Mouse (Mus musculus) heart, embryonic 10.5 days (tissue): ENCODE measurements at regions not wholly inside any gene's neighbourhood (a gene's known extent, or its start where the extent isn't known, plus 50 kb on each side); places are given as distances from the start of the nearest gene placed in this dataset.

Experiments used
- DNase-seq: peaks from one replicate; pipeline ENCODE4 v3.0.0-alpha.2; 2017; ENCODE audit warnings: low spot score
- H3K27ac ChIP-seq: fragments of 300-500 bp; sonication (generic); 2 replicates; pipeline ENCODE4 v1.5.1; 2016; ENCODE audit warnings: mild to moderate bottlenecking
- H3K27me3 ChIP-seq: fragments of 300-500 bp; sonication (generic); 2 replicates; pipeline ENCODE4 v1.6.1; 2016; ENCODE audit warnings: mild to moderate bottlenecking; ENCODE audit not compliant: poor library complexity, insufficient read depth, severe bottlenecking
- H3K36me3 ChIP-seq: fragments of 300-500 bp; sonication (generic); 2 replicates; pipeline ENCODE4 v1.6.1; 2016; ENCODE audit warnings: mild to moderate bottlenecking, moderate library complexity
- H3K4me1 ChIP-seq: fragments of 300-500 bp; sonication (generic); 2 replicates; pipeline ENCODE4 v1.6.1; 2016; ENCODE audit warnings: mild to moderate bottlenecking
- H3K4me3 ChIP-seq: fragments of 300-500 bp; sonication (generic); 2 replicates; pipeline ENCODE4 v1.5.1; 2016; ENCODE audit warnings: mild to moderate bottlenecking, moderate library complexity
- H3K9me3 ChIP-seq: fragments of 300-500 bp; sonication (generic); 2 replicates; pipeline ENCODE4 v1.6.1; 2016; ENCODE audit warnings: mild to moderate bottlenecking, moderate library complexity
- WGBS: fragments of 180-500 bp; shearing (Covaris S2); methylation state at CpG from one replicate; pipeline ENCODE4 v1.1.7; 2016; 5-methylcytosine and 5-hydroxymethylcytosine counted together

- Histone ChIP-seq H3K27me3 (no peaks in the 10 kb centered on the region), H3K4me1 (no peaks in the 10 kb centered on the region), H3K27ac (no peak overlapping the region), H3K9me3 (no peaks in the 10 kb centered on the region), H3K36me3 (no peaks in the 10 kb centered on the region), H3K4me3 (no peak overlapping the region)
- no peak for DNase-seq
- 81% methylated on average over 15 of the region's 15 CpGs for WGBS
These were observed 3638.1 kb upstream of the Gm7489 start for GRCm38 (mm10) chr15:50246418-50247186.

DNA sequence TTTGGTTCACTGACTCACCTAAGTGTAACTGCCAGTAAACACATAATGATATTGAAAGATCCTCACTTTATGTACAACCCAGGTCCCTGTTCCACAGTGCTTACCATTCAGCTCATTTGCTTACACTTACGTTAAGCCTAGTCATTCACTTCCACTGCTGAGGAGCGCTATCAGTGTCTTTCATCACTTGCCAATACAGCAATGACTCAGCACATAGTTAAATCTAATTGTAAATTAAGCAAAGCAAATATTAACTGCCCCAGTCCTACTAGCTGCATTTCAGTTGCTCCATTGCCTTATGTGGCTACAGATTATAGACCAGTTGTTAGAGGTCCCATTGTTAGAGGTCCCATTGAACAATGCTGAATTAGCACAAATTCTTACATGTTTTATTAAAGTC lies 3624.6 kb upstream of the Gm7489 start:
- no peaks in the 10 kb centered on the region for H3K36me3 ChIP-seq
- WGBS = 66% methylated on average over 2 of the region's 2 CpGs
- no peak overlapping the region for H3K4me3 ChIP-seq
- no peak for DNase-seq
- H3K4me1 ChIP-seq = no peaks in the 10 kb centered on the region
- no peaks in the 10 kb centered on the region for H3K27me3 ChIP-seq
- no peak overlapping the region for H3K27ac ChIP-seq
- no peaks in the 10 kb centered on the region for H3K9me3 ChIP-seq

DNA sequence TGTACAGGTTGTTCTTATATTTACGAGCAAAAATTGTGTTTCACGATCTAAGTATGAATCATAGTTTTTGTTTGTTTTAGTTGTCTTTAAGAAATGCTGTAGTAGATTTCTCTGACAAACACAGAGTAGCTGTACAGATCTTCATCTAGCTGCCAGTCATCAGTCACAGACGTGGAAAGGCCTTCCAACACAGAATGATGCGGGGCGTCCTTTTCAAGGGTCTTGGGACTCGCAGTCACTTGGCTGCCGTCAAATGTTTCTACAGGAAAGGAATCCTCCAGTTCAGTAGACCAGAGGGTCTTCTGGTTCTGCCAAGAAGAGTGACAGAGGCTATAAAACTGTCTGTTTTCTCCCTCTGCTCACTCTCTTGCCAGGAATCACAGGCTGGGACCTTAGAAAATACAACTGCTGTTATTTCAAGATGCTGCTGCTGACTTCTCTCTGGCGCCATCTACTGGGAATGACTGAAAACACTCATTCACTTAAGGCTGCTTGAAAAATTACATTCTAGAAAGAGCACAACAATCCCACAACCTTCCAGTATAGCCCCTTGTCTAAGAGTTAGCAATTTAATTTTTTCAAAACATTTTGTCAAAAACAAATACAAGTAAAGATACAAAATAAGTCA lies 3623.3 kb upstream of the Gm7489 start:
- no peak overlapping the region for H3K27ac ChIP-seq
- no peaks in the 10 kb centered on the region for H3K4me1 ChIP-seq
- no peak overlapping the region for H3K4me3 ChIP-seq
- no peaks in the 10 kb centered on the region for H3K9me3 ChIP-seq
- H3K36me3 ChIP-seq = no peaks in the 10 kb centered on the region
- H3K27me3 ChIP-seq = no peaks in the 10 kb centered on the region
- 76% methylated on average over 8 of the region's 8 CpGs for WGBS
- no peak for DNase-seq

DNA sequence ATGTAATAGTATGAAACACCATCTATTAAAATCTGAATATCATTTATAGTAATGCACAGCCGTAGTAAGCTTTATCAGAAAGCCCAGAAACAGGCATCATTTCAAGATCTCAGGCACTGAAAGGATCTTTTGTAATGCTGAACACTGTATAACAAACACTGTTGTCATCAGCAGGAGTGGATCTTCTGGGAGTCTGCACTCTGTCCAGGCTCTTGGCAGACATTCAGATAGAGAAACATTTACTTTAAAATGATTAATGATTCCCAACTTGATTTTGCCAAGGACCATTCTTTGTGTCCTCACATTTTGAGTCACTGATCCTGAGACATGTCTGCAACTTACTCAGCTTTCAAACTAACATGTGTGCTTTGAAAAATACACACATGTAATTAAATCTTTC lies 3617.2 kb upstream of the Gm7489 start:
- Histone ChIP-seq H3K4me3 (no peak overlapping the region), H3K9me3 (no peaks in the 10 kb centered on the region), H3K27me3 (no peaks in the 10 kb centered on the region), H3K27ac (no peak overlapping the region), H3K4me1 (no peaks in the 10 kb centered on the region), H3K36me3 (no peaks in the 10 kb centered on the region)
- 77% methylated on average over 1 of the region's 1 CpGs for WGBS
- DNase-seq = no peak

GRCm38 (mm10) chr15:50271646-50272045 lies 3613.1 kb upstream of the Gm7489 start:
- DNase-seq = no peak
- H3K4me1 ChIP-seq = no peaks in the 10 kb centered on the region
- H3K9me3 ChIP-seq = no peaks in the 10 kb centered on the region
- no peaks in the 10 kb centered on the region for H3K27me3 ChIP-seq
- no peak overlapping the region for H3K4me3 ChIP-seq
- H3K27ac ChIP-seq = no peak overlapping the region
- H3K36me3 ChIP-seq = no peaks in the 10 kb centered on the region

GRCm38 (mm10) chr15:50282576-50282975 lies 3602.1 kb upstream of the Gm7489 start:
- H3K9me3 ChIP-seq = no peaks in the 10 kb centered on the region
- H3K27me3 ChIP-seq = no peaks in the 10 kb centered on the region
- H3K27ac ChIP-seq = no peak overlapping the region
- no peaks in the 10 kb centered on the region for H3K4me1 ChIP-seq
- no peak overlapping the region for H3K4me3 ChIP-seq
- WGBS = 82% methylated on average over 2 of the region's 2 CpGs
- no peaks in the 10 kb centered on the region for H3K36me3 ChIP-seq
- DNase-seq = no peak

DNA sequence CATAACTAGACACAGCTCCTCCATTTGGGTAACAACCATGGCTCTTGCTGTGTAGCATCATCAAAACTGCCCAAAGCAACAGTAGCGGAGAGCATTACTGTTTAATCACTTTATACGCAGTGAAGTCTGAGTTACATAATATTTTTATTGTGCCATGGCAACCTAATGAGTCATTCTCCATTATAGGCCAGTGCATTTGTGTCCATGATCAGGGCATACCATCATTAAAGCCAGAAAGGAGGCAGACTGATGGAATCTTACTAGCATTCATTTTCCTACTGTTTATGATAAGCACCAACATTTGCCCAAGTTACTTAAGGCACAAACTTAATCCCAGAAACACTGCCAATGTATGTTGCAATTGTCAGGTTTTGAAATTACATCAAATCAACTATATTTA lies 3601.2 kb upstream of the Gm7489 start:
- Histone ChIP-seq H3K27me3 (no peaks in the 10 kb centered on the region), H3K4me3 (no peak overlapping the region), H3K9me3 (no peaks in the 10 kb centered on the region), H3K36me3 (no peaks in the 10 kb centered on the region), H3K4me1 (no peaks in the 10 kb centered on the region), H3K27ac (no peak overlapping the region)
- 88% methylated on average over 2 of the region's 2 CpGs for WGBS
- DNase-seq = no peak

GRCm38 (mm10) chr15:50301831-50302230 lies 3582.9 kb upstream of the Gm7489 start:
- DNase-seq = no peak
- WGBS = 87% methylated on average over 3 of the region's 3 CpGs
- H3K27me3 ChIP-seq = no peaks in the 10 kb centered on the region
- H3K4me3 ChIP-seq = no peak overlapping the region
- H3K27ac ChIP-seq = no peak overlapping the region
- no peaks in the 10 kb centered on the region for H3K36me3 ChIP-seq
- no peaks in the 10 kb centered on the region; the same call in 1 of the 2 replicates for H3K4me1 ChIP-seq
- H3K9me3 ChIP-seq = no peaks in the 10 kb centered on the region

GRCm38 (mm10) chr15:50304085-50304484 lies 3580.6 kb upstream of the Gm7489 start:
- no peaks in the 10 kb centered on the region for H3K9me3 ChIP-seq
- WGBS = 92% methylated on average over 4 of the region's 4 CpGs
- no peaks in the 10 kb centered on the region for H3K27me3 ChIP-seq
- H3K36me3 ChIP-seq = no peaks in the 10 kb centered on the region
- H3K4me1 ChIP-seq = no peaks in the 10 kb centered on the region
- no peak overlapping the region for H3K4me3 ChIP-seq
- no peak overlapping the region for H3K27ac ChIP-seq
- DNase-seq = no peak

GRCm38 (mm10) chr15:50320796-50321195 lies 3563.9 kb upstream of the Gm7489 start:
- Histone ChIP-seq H3K27me3 (no peaks in the 10 kb centered on the region), H3K9me3 (no peaks in the 10 kb centered on the region), H3K27ac (no peak overlapping the region), H3K36me3 (no peaks in the 10 kb centered on the region), H3K4me1 (no peaks in the 10 kb centered on the region), H3K4me3 (no peak overlapping the region)
- DNase-seq = no peak

- H3K36me3 ChIP-seq = no peaks in the 10 kb centered on the region
- peak; percentile 68 for DNase-seq
- 86% methylated on average over 5 of the region's 5 CpGs for WGBS
- no peaks in the 10 kb centered on the region for H3K9me3 ChIP-seq
- H3K27me3 ChIP-seq = no peaks in the 10 kb centered on the region
- H3K4me3 ChIP-seq = no peak overlapping the region
- H3K27ac ChIP-seq = no peak overlapping the region
- no peaks in the 10 kb centered on the region for H3K4me1 ChIP-seq
These were observed 3539.2 kb upstream of the Gm7489 start for GRCm38 (mm10) chr15:50345536-50345935.

GRCm38 (mm10) chr15:50346953-50347352 lies 3537.8 kb upstream of the Gm7489 start:
- 83% methylated on average over 2 of the region's 2 CpGs for WGBS
- Histone ChIP-seq H3K9me3 (no peaks in the 10 kb centered on the region), H3K36me3 (no peaks in the 10 kb centered on the region), H3K27ac (no peak overlapping the region), H3K4me1 (no peaks in the 10 kb centered on the region), H3K4me3 (no peak overlapping the region), H3K27me3 (no peaks in the 10 kb centered on the region)
- DNase-seq = peak; percentile 64

DNA sequence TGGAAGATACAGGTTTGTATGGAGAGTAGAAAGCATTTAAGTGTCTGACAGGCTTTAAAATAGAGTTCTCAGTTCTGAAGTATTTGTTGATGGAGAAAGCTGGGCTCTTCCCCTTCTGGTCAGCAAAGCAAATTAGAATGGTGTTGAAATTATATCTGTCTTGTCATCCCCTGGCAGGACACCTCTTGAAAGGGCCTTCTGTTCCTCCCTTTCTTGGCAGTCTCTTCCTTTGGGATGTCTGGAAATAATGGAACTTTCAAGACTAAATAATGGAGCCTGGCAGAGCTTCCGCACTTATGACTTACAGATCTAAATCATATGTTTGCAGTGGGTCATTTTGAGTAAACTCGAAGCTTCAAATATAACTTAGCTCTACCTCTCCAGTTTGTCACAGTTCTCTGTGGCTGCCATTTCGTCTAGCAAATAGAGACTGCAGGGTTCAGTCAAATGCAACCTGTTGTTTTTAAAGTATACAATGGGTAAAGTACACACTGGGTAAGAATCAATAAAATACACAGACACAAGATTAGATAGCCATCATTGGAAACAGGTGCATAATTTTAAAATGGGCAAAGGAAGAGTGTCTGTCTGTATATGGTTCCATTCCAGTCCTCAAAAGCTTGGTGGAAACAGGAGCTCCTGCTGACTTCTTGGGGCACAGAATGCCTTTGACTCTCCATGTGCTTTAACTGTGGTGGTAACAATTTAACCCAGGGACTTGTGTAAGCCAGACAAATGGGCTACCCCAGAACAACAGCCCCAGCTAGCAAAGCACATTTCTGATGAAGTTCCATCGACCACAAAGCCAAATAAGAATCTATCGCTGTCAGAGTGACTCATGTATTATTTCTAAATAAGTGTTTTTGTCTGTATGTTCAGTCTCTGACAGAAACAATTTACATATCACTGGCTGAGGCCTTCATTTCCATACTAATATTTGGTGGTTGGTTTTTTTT lies 3524.4 kb upstream of the Gm7489 start:
- no peak overlapping the region for H3K27ac ChIP-seq
- DNase-seq = peak; percentile 68
- no peak overlapping the region for H3K4me3 ChIP-seq
- no peaks in the 10 kb centered on the region for H3K4me1 ChIP-seq
- no peaks in the 10 kb centered on the region for H3K27me3 ChIP-seq
- no peaks in the 10 kb centered on the region for H3K36me3 ChIP-seq
- no peaks in the 10 kb centered on the region for H3K9me3 ChIP-seq
- WGBS = 84% methylated on average over 5 of the region's 5 CpGs
